Mouse (Mus musculus) kidney, postnatal 0 days (tissue): ENCODE measurements around the gene Sord. TPM values are rescaled to one million over a fixed set of nuclear protein-coding genes. Genes with fewer than 3 reads are reported as not detected.

ENCODE experiments used
- ATAC-seq: fragments of 200-750 bp; cut with Nextera tagmentation; replicated peaks from 2 replicates; pipeline ENCODE4 v1.8.0; 2017; ENCODE audit warnings: low read depth, moderate number of reproducible peaks, moderate TSS enrichment, moderate library complexity; ENCODE audit not compliant: low FRiP score
- DNase-seq: peaks from one replicate; pipeline ENCODE4 v3.0.0-alpha.2; 2016; ENCODE audit warnings: low spot score
- H3K27ac ChIP-seq: fragments of 300-500 bp; sonication (generic); 2 replicates; pipeline ENCODE4 v1.5.1; 2014; ENCODE audit warnings: mild to moderate bottlenecking
- H3K27me3 ChIP-seq: fragments of 300-500 bp; sonication (generic); 2 replicates; pipeline ENCODE4 v1.6.1; 2014; ENCODE audit warnings: low read length, mixed read lengths; ENCODE audit not compliant: insufficient read depth
- H3K36me3 ChIP-seq: fragments of 300-500 bp; sonication (generic); 2 replicates; pipeline ENCODE4 v1.6.1; 2014; ENCODE audit warnings: low read length, mixed read lengths; ENCODE audit not compliant: insufficient read depth
- H3K4me1 ChIP-seq: fragments of 300-500 bp; sonication (generic); replicated peaks from 2 replicates; pipeline ENCODE4 v1.6.1; 2014; ENCODE audit warnings: antibody characterized with exemption, low read length, mixed read lengths; ENCODE audit not compliant: insufficient read depth
- H3K4me2 ChIP-seq: fragments of 300-500 bp; sonication (generic); 2 replicates; pipeline ENCODE4 v1.6.1; 2014; ENCODE audit warnings: mild to moderate bottlenecking, low read length, moderate library complexity, mixed read lengths
- H3K4me3 ChIP-seq: fragments of 300-500 bp; sonication (generic); replicated peaks from 2 replicates; pipeline ENCODE4 v1.5.1; 2014; ENCODE audit warnings: low read depth, low read length
- H3K9ac ChIP-seq: fragments of 300-500 bp; sonication (generic); 2 replicates; pipeline ENCODE4 v1.6.1; 2014; ENCODE audit warnings: low read depth, low read length
- H3K9me3 ChIP-seq: fragments of 300-500 bp; sonication (generic); replicated peaks from 2 replicates; pipeline ENCODE4 v1.6.1; 2016; ENCODE audit warnings: low read length, inconsistent platforms, mixed read lengths
- CTCF ChIP-seq: IDR thresholded peaks from 2 replicates; pipeline ENCODE4 v1.5.1; 2016; ENCODE audit warnings: antibody characterized with exemption, low read depth, mild to moderate bottlenecking, moderate library complexity
- WGBS: fragments of 180-500 bp; shearing (Covaris S2); extraction: QIAGEN DNeasy Blood & Tissue Kit; methylation state at CpG from one replicate; pipeline ENCODE4 v1.1.7; 2014; 5-methylcytosine and 5-hydroxymethylcytosine counted together
- polyA plus RNA-seq: library from polyadenylated mRNA; unstranded; fragments of >200 nt; fragmentation: Nextera tagmentation; extraction: Ambion mirVana; gene quantifications from 2 replicates; pipeline ENCODE4 v1.2.1, GENCODE M21; 2015

Gene Sord
- polyA plus RNA-seq, 1 experiment from 2014 or later, result 127 TPM

DNA sequence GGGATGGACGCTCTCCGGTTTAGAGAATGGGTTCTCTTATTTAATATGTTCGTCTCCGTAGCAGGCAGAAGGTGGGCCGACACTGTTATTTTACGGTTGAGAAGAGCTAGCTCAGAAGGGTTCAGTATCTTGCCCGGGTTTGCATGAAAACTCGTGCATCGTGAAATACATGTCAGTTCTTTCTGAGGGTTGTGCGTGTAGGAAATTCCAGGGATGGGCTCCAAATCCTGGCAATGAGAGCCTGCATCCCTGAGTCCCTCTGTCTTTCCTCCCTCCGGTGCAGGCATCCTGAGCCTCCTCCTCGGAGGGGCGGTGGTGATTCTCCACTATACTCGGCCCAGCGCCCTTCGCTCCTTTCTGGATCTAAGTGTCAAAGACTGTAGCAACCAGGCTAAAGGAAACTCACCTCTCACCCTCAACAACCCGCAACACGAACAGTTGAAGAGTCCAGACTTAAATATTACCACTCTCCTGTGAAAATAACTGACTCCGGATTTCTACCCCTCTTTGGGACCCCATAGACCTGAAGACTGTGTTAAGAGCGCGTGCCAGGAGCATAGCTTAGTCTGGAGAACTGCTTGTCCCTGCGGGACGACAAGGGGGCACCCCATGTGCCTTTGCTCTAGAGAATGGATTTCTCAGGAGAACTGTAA is 67.5 kb downstream of the Sord start:
- Histone ChIP-seq H3K4me1 (peaks cover 22% of the 10 kb centered on the region; the same call in 1 of the 2 replicates), H3K9me3 (no peaks in the 10 kb centered on the region), H3K36me3 (no peaks in the 10 kb centered on the region), H3K27ac (no peak overlapping the region), H3K4me2 (peak overlapping the region; percentile 50), H3K27me3 (peaks cover 59% of the 10 kb centered on the region), H3K9ac (no peak overlapping the region), H3K4me3 (peak overlapping the region; percentile 19)
- no peak for ATAC-seq
- DNase-seq, result no peak
- TF ChIP-seq CTCF, result no peak
- 10% methylated on average over 23 of the region's 23 CpGs for WGBS

DNA sequence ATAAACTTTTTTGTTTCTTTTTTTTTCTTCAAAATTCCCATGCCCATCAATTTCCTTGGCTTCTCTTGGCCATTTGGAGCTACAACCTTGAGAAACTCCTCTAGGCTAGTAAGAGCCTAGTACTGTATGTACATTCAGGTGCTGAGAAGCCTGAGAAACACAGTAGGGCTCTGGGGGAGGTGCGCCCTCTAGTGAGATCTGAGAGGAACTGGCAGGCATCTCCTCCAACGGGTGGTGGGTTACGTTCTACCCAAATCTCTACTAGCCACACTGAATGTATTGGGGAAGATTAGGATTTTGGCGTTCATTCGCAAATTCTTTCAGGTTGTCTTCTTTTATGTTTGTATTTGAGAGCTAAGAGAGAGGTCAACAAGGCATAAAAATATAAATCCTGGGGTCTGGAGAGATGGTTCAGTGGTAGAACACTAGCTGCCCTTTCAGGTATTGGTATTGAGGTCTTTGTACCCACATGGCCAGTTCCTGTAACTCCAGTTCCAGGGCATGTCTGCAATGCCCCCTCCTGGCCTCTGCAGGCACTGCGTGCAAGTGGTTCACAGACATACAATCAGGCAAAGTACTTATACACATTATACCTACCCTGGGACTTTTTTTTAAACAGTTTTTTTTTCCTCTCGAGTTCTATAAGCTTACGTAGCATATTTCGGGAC is 68.2 kb downstream of the Sord start:
- Histone ChIP-seq H3K9me3 (no peaks in the 10 kb centered on the region), H3K4me1 (peaks cover 22% of the 10 kb centered on the region; the same call in 1 of the 2 replicates), H3K27ac (no peak overlapping the region), H3K4me3 (no peak overlapping the region), H3K36me3 (no peaks in the 10 kb centered on the region), H3K27me3 (peaks cover 56% of the 10 kb centered on the region), H3K4me2 (no peak overlapping the region), H3K9ac (no peak overlapping the region)
- ATAC-seq (peak; percentile 71; the same call in 1 of the 2 replicates), DNase-seq (peak; percentile 74)
- 9% methylated on average over 9 of the region's 9 CpGs for WGBS
- TF ChIP-seq CTCF, result peak; percentile 59

GRCm38 (mm10) chr2:122304544-122304943 is 70.0 kb downstream of the Sord start:
- H3K27ac ChIP-seq, result no peak overlapping the region
- no peak overlapping the region for H3K4me2 ChIP-seq
- no peak overlapping the region for H3K9ac ChIP-seq
- no peak overlapping the region for H3K4me3 ChIP-seq
- no peaks in the 10 kb centered on the region for H3K36me3 ChIP-seq
- no peak for TF ChIP-seq CTCF
- peaks cover 38% of the 10 kb centered on the region for H3K27me3 ChIP-seq
- no peaks in the 10 kb centered on the region for H3K9me3 ChIP-seq
- no peak for ATAC-seq
- no peak for DNase-seq
- H3K4me1 ChIP-seq, result peaks cover 11% of the 10 kb centered on the region; the same call in 1 of the 2 replicates
- 96% methylated on average over 6 of the region's 6 CpGs for WGBS

- DNase-seq (no peak), ATAC-seq (no peak)
- H3K4me3 ChIP-seq, result no peak overlapping the region
- TF ChIP-seq CTCF, result no peak
- 78% methylated on average over 16 of the region's 16 CpGs for WGBS
- H3K27me3 ChIP-seq, result peaks cover 31% of the 10 kb centered on the region
- H3K36me3 ChIP-seq, result no peaks in the 10 kb centered on the region
- peaks cover 11% of the 10 kb centered on the region; the same call in 1 of the 2 replicates for H3K4me1 ChIP-seq
- no peaks in the 10 kb centered on the region for H3K9me3 ChIP-seq
- no peak overlapping the region for H3K4me2 ChIP-seq
- H3K27ac ChIP-seq, result no peak overlapping the region
- H3K9ac ChIP-seq, result no peak overlapping the region
Measured at GRCm38 (mm10) chr2:122305097-122305892, 70.7 kb downstream of the Sord start.

- no peak overlapping the region for H3K4me2 ChIP-seq
Measured at GRCm38 (mm10) chr2:122306184-122306583, 71.6 kb downstream of the Sord start.

GRCm38 (mm10) chr2:122309647-122310046 is 75.1 kb downstream of the Sord start:
- peaks cover 20% of the 10 kb centered on the region for H3K27me3 ChIP-seq
- no peaks in the 10 kb centered on the region; the same call in 1 of the 2 replicates for H3K4me1 ChIP-seq
- no peak overlapping the region for H3K4me3 ChIP-seq
- TF ChIP-seq CTCF, result peak; percentile 46; the same call in 1 of the 2 replicates
- H3K9ac ChIP-seq, result no peak overlapping the region
- 34% methylated on average over 3 of the region's 3 CpGs for WGBS
- H3K4me2 ChIP-seq, result no peak overlapping the region
- H3K27ac ChIP-seq, result no peak overlapping the region
- H3K9me3 ChIP-seq, result no peaks in the 10 kb centered on the region
- ATAC-seq, result no peak
- no peaks in the 10 kb centered on the region for H3K36me3 ChIP-seq
- no peak for DNase-seq

More at GRCm38 (mm10) chr2:122306184-122306583, 71.6 kb downstream of the Sord start:
- H3K36me3 ChIP-seq, result no peaks in the 10 kb centered on the region
- H3K4me3 ChIP-seq, result no peak overlapping the region
- peaks cover 23% of the 10 kb centered on the region for H3K27me3 ChIP-seq
- peaks cover 9% of the 10 kb centered on the region; the same call in 1 of the 2 replicates for H3K4me1 ChIP-seq
- no peak overlapping the region for H3K9ac ChIP-seq
- no peak for DNase-seq
- H3K27ac ChIP-seq, result no peak overlapping the region
- WGBS, result 44% methylated on average over 4 of the region's 4 CpGs
- no peaks in the 10 kb centered on the region for H3K9me3 ChIP-seq
- no peak for ATAC-seq
- TF ChIP-seq CTCF, result no peak
